Mouse (Mus musculus): ENCODE data around the gene Zfp738.

Zfp738 gene

DNA sequence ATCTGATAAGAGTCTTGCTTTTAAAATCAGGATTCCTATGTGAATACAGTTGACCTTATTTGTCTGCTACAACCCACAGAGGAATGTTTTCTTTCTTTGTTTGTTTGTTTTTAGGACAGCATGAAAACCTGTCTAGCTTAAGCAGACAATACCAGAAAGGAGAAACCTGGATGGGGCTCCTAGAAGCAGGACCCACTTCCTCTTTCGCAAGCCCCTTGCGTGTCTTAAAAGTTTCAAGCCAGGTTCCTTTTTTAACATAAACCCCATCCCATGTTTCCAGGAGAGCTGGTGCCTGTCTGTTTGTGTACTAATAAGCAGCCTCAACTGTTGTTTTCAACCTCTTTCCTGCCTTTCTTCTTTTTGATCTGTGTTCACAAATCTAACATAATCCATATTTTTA lies 12.0 kb downstream of the Zfp738 start:
- Histone ChIP-seq H3K4me3 (replicated peaks; ENCODE audit: low read length) (no peak overlapping the region), H3K36me3 (ENCODE audit: insufficient read depth, low read length) (peaks cover 4% of the 10 kb centered on the region; the same call in 1 of the 2 replicates), H3K27me3 (ENCODE audit: insufficient read depth, low read length) (no peaks in the 10 kb centered on the region), H3K9me3 (ENCODE audit: low read length) (no peaks in the 10 kb centered on the region), H3K4me1 (replicated peaks; ENCODE audit: low read depth, low read length) (no peaks in the 10 kb centered on the region)
- TF ChIP-seq CTCF (conservative IDR thresholded peaks at IDR 0.05; ENCODE audit: low read length) = no peak
- no peak for TF ChIP-seq NANOG (IDR thresholded peaks at IDR 0.05; ENCODE audit: borderline replicate concordance, low read length)
- TF ChIP-seq POU5F1 (IDR thresholded peaks at IDR 0.05; ENCODE audit: borderline replicate concordance, low read length) = no peak

DNA sequence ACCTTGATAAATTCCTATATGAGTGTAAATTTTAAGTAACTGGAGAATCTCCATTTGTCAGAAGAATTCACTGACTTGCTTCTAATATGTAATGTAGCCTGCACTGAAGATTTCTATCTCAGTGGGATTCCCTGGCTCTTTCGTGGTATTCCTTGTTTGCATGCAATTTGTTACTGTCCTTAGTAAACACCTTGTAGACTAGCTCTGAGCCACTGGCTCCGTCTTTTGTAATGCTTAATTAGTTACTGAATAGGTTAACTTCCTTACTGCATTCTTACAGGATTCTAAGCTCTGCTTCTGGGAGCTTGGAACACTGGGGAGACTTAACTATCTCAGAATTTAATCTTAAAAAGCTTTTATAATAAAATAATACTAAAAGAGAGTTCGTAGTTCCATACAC lies 34.4 kb downstream of the Zfp738 start:
- Histone ChIP-seq H3K36me3 (ENCODE audit: insufficient read depth, low read length) (no peaks in the 10 kb centered on the region), H3K27me3 (ENCODE audit: insufficient read depth, low read length) (no peaks in the 10 kb centered on the region), H3K9me3 (ENCODE audit: low read length) (no peaks in the 10 kb centered on the region), H3K4me1 (replicated peaks; ENCODE audit: low read depth, low read length) (peaks cover 18% of the 10 kb centered on the region), H3K4me3 (replicated peaks; ENCODE audit: low read length) (no peak overlapping the region)
- TF ChIP-seq CTCF (conservative IDR thresholded peaks at IDR 0.05; ENCODE audit: low read length) (no peak), POU5F1 (IDR thresholded peaks at IDR 0.05; ENCODE audit: borderline replicate concordance, low read length) (no peak), NANOG (IDR thresholded peaks at IDR 0.05; ENCODE audit: borderline replicate concordance, low read length) (no peak)

DNA sequence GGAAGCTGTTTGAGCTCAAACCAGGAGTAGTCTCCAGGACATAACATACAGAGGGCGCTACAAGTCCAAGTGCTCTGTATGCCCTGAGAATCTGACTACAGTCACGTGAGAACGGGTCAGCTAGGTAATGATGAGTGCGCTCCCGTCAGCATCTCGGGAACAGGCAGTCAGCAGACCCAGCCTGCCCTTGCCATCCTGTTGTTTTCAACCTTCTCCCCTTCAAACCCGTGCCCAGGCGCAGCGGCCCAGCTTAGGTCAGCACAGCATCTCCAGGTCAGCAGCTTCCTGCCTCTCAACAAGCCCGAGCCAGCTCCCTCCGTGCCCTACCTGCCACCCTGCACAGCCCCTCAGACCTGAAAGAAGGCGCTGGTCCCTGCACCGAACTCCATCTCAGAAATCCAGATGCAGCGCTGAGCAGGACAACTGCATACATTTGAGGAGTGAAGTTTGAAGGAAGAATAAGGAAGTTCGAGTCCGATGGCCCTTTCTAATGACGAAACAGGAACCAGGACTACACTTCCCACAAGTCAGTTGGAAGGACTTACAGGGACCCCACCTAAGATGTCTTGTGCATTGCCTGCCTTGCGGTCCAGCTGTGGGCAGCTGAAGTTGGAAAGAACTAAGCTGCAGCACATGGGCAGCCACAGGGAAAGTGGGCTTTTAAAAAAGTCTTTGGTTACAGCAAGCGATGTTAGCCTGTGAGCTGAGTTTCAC lies 49.4 kb downstream of the Zfp738 start, which contains the start of the genes Gm49345 and Zfp729a:
Gm49345 (minus strand) TSS at position 476 of the 714 bp plus-strand sequence.
Zfp729a (minus strand) TSS at position 498 of the 714 bp plus-strand sequence.
- Histone ChIP-seq H3K4me1 (replicated peaks; ENCODE audit: low read depth, low read length) (peaks cover 4% of the 10 kb centered on the region), H3K9me3 (ENCODE audit: low read length) (no peaks in the 10 kb centered on the region), H3K4me3 (replicated peaks; ENCODE audit: low read length) (peak within 1 kb of the TSS; percentile 88), H3K27me3 (ENCODE audit: insufficient read depth, low read length) (no peaks in the 10 kb centered on the region), H3K36me3 (ENCODE audit: insufficient read depth, low read length) (no peaks in the 10 kb centered on the region)
- TF ChIP-seq NANOG (IDR thresholded peaks at IDR 0.05; ENCODE audit: borderline replicate concordance, low read length) (no peak), POU5F1 (IDR thresholded peaks at IDR 0.05; ENCODE audit: borderline replicate concordance, low read length) (no peak), CTCF (conservative IDR thresholded peaks at IDR 0.05; ENCODE audit: low read length) (no peak)

DNA sequence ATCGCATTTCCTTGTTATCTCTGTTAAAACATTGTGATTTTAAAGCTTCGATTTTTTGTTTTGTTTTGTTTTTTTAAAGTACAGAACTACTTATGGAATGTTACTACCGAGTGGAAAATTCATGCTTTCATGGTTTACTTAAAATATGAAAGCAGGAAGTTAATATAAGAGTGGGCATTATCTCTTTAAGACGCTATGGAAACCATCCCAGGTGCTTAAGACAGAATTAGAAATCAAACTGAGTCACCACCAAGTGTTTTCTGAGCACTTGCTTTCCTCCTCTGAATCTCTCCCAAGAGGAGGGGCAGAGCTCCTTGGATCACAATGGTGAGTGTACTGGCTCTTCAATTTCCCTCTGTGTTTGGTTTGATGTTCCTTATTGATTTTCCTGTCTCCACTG lies 76.8 kb downstream of the Zfp738 start:
- Histone ChIP-seq H3K27me3 (ENCODE audit: insufficient read depth, low read length) (no peaks in the 10 kb centered on the region), H3K4me3 (replicated peaks; ENCODE audit: low read length) (no peak overlapping the region), H3K4me1 (replicated peaks; ENCODE audit: low read depth, low read length) (no peaks in the 10 kb centered on the region), H3K9me3 (ENCODE audit: low read length) (peaks cover 19% of the 10 kb centered on the region), H3K36me3 (ENCODE audit: insufficient read depth, low read length) (no peaks in the 10 kb centered on the region)
- TF ChIP-seq POU5F1 (IDR thresholded peaks at IDR 0.05; ENCODE audit: borderline replicate concordance, low read length) (no peak), NANOG (IDR thresholded peaks at IDR 0.05; ENCODE audit: borderline replicate concordance, low read length) (no peak), CTCF (conservative IDR thresholded peaks at IDR 0.05; ENCODE audit: low read length) (no peak)

DNA sequence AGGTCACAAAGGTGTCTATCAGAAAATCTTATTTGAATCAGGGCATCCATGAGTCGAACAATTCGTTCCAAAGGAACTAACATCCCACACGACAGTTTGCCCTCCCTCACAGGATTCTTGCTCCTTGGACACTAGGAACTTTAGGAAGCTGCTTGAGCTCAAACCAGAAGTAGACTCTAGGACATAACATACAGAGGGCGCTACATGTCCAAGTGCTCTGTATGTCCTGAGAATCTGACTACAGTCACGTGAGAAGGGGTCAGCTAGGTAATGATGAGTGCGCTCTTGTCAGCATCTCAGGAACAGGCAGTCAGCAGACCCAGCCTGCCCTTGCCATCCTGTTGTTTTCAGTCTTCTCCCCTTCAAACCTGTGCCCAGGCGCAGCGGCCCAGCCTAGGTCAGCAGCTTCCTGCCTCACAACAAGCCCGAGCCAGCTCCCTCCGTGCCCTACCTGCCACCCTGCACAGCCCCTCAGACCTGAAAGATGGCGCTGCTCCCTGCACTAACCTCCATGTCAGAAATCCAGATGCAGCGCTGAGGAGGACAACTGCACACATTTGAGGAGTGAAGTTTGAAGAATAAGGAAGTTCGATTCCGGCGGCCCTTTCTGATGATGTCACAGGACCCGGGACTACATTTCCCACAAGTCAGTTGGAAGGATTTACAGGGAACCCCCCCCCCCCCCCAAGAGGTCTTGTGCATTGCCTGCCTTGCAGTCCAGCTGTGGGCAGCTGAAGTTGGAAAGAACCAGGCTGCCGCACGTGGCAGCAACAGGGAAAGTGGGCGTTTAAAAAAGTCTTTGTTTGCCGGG lies 77.6 kb downstream of the Zfp738 start, which contains the start of gene Zfp729b:
Zfp729b (minus strand) TSS at position 642 of the 811 bp plus-strand sequence.
- Histone ChIP-seq H3K9me3 (ENCODE audit: low read length) (peaks cover 22% of the 10 kb centered on the region), H3K4me1 (replicated peaks; ENCODE audit: low read depth, low read length) (no peaks in the 10 kb centered on the region), H3K36me3 (ENCODE audit: insufficient read depth, low read length) (no peaks in the 10 kb centered on the region; the same call in 1 of the 2 replicates), H3K27me3 (ENCODE audit: insufficient read depth, low read length) (no peaks in the 10 kb centered on the region), H3K4me3 (replicated peaks; ENCODE audit: low read length) (peak within 1 kb of the TSS; percentile 72)
- TF ChIP-seq POU5F1 (IDR thresholded peaks at IDR 0.05; ENCODE audit: borderline replicate concordance, low read length) = no peak
- no peak for TF ChIP-seq CTCF (conservative IDR thresholded peaks at IDR 0.05; ENCODE audit: low read length)
- no peak for TF ChIP-seq NANOG (IDR thresholded peaks at IDR 0.05; ENCODE audit: borderline replicate concordance, low read length)

Measured in E14TG2a.4 (cell line).